Mouse (Mus musculus) A20 (cell line): ENCODE data around the gene Dpf1.

Source experiments
- DNase-seq: peaks from one replicate; pipeline ENCODE4 v3.0.0-alpha.2; 2011; ENCODE audit warnings: low read depth, low spot score

Gene Dpf1

GRCm38 (mm10) chr7:29288942-29289638, 14.7 kb upstream of the Dpf1 start, which contains the start of gene Ppp1r14a:
Gene Ppp1r14a, plus strand, starts transcription at chr7:29289308.
- DNase-seq: peak; percentile 84

- DNase-seq: no peak
Observed at GRCm38 (mm10) chr7:29289856-29290255, 13.9 kb upstream of the Dpf1 start.

GRCm38 (mm10) chr7:29290691-29291485, 12.9 kb upstream of the Dpf1 start:
- DNase-seq: no peak

GRCm38 (mm10) chr7:29291616-29292457, 11.9 kb upstream of the Dpf1 start:
- no peak for DNase-seq

- no peak for DNase-seq
Observed at GRCm38 (mm10) chr7:29292458-29293098, 11.2 kb upstream of the Dpf1 start.

- DNase-seq: no peak
Observed at GRCm38 (mm10) chr7:29293131-29294065, 10.4 kb upstream of the Dpf1 start.

- no peak for DNase-seq
Observed at GRCm38 (mm10) chr7:29294111-29294761, 9.5 kb upstream of the Dpf1 start.

GRCm38 (mm10) chr7:29295861-29296647, 7.7 kb upstream of the Dpf1 start:
- DNase-seq: no peak

- DNase-seq: peak; percentile 73
Observed at GRCm38 (mm10) chr7:29296998-29297397, 6.8 kb upstream of the Dpf1 start.

GRCm38 (mm10) chr7:29301127-29301566, 2.6 kb upstream of the Dpf1 start:
- peak; percentile 83 for DNase-seq

- DNase-seq: no peak
Observed at GRCm38 (mm10) chr7:29302641-29303040, 1.1 kb upstream of the Dpf1 start.

GRCm38 (mm10) chr7:29304463-29305262, 912 bp downstream of the Dpf1 start:
- no peak for DNase-seq

GRCm38 (mm10) chr7:29305263-29305988, 1.7 kb downstream of the Dpf1 start:
- no peak for DNase-seq

GRCm38 (mm10) chr7:29306108-29306507, 2.4 kb downstream of the Dpf1 start:
- no peak for DNase-seq

- DNase-seq: peak; percentile 87
Observed at GRCm38 (mm10) chr7:29306619-29307018, 2.9 kb downstream of the Dpf1 start.

GRCm38 (mm10) chr7:29307350-29308104, 3.8 kb downstream of the Dpf1 start:
- DNase-seq: peak; percentile 96
